10 mouse cellular contexts compared by ENCODE assay signal in the genomic region with DNA sequence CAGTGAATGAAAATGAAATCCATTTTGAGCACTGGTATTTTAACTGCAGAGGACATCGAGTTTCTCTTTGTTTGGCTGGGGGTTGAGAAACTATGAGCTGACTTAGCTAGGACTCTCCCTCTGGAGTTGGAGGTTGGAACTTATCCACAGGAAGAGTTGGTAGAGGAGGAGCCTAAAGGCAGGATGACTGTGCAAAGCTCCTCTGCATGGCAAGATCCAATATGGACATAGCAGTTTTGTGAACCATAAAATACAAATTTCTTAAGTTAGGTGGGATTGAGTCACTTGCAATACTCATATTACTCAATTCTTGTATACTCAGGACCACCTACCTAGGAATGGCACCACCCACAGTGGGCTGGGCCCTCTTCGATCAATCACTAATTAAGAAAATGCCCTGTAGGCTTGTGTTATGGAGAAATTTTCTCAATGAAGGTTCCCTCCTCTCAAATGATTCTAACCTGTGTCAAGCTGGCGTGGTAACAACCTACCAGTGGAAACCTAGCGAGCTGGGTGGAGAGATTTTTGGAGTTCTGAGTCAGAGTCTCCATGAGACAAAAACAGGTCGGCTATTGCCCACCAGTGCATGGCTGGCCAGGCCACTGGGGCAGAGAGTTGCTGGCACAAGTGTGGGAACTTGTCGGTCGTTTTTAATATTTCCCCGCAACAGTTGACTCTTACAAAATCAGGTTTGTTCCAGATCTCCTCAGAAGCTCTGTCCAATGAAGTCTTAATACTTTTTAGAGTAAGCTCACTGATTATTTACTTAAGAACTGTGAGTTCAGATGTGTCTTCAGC.
"Had no signal": no experiment of that assay in that cellular context is flagged by ENCODE, and none has a peak within 500 bp of the region (broad histone marks: within the 10 kb centered on the region; RNA-seq: fewer than 3 reads in every experiment).

No protein-coding gene starts in this region.

- H3K27ac ChIP-seq: limb, embryonic 15.5 days; liver, embryonic 14.5 days; midbrain, embryonic 13.5 days; neural tube, embryonic 15.5 days had no signal

- DNase-seq: kidney, postnatal 25 days; lung, adult 18-20 months; spleen, adult 18-20 months; thymus, adult 18-20 months; thymus, postnatal 14 days had no signal

- H3K9me3 ChIP-seq: limb, embryonic 15.5 days; midbrain, embryonic 13.5 days; neural tube, embryonic 15.5 days had no signal

- H3K4me3 ChIP-seq: limb, embryonic 15.5 days; midbrain, embryonic 13.5 days; myocyte; neural tube, embryonic 15.5 days had no signal

- H3K4me2 ChIP-seq: limb, embryonic 15.5 days; midbrain, embryonic 13.5 days; neural tube, embryonic 15.5 days had no signal

- H3K36me3 ChIP-seq: limb, embryonic 15.5 days; midbrain, embryonic 13.5 days; neural tube, embryonic 15.5 days had no signal

- H3K9ac ChIP-seq: limb, embryonic 15.5 days; liver, embryonic 14.5 days; midbrain, embryonic 13.5 days; neural tube, embryonic 15.5 days had no signal

- ATAC-seq: midbrain, embryonic 13.5 days had no signal

- H3K4me1 ChIP-seq: limb, embryonic 15.5 days had no signal

- H3K27me3 ChIP-seq: limb, embryonic 15.5 days; midbrain, embryonic 13.5 days; neural tube, embryonic 15.5 days had no signal
